Mouse (Mus musculus) adrenal gland, postnatal 14 days (tissue): ENCODE measurements around the gene Cplx1. TPM values are rescaled to one million over a fixed set of nuclear protein-coding genes. Genes with fewer than 3 reads are reported as not detected.
A peak's percentile ranks its signal among the peaks of the same experiment; 100 is the strongest.

ENCODE experiments used
- DNase-seq: peaks from one replicate; pipeline ENCODE4 v3.0.0; 2021; ENCODE audit warnings: mixed read lengths
- long read RNA-seq, 2 experiments: library from polyadenylated mRNA; stranded (forward); transcript quantifications; one replicate each; pipeline ENCODE4 v2.0.0; 2021
- total RNA-seq: library from RNA; stranded (reverse); gene quantifications from 2 replicates; pipeline ENCODE4 v1.2.3, GENCODE M21; 2021

The Cplx1 gene
- 3.9 and 8.3 TPM in 2 replicates for total RNA-seq
- long read RNA-seq, experiment 1, transcript Cplx1-201 (4 exons, 2,189 nt): major isoform, 5 of 9 reads
- long read RNA-seq, experiment 1, partial matches to known transcripts: 0 of 9 reads
- long read RNA-seq, experiment 1, other reads (novel, unspliced or antisense): 4 of 9 reads
- long read RNA-seq, experiment 2, partial matches to known transcripts: 0 of 5 reads
- long read RNA-seq, experiment 2, other reads (novel, unspliced or antisense): 2 of 5 reads

GRCm38 (mm10) chr5:108549489-108550206, at the start of gene Cplx1:
Gene Cplx1, minus strand, starts transcription at chr5:108550024.
- DNase-seq: peak; percentile 84

GRCm38 (mm10) chr5:108581361-108581891, 31.6 kb upstream of the Cplx1 start:
- no peak for DNase-seq

- DNase-seq: peak; percentile 28
Measured at GRCm38 (mm10) chr5:108573054-108573453, 23.2 kb upstream of the Cplx1 start.

- DNase-seq: peak; percentile 68
Measured at GRCm38 (mm10) chr5:108570991-108571390, 21.2 kb upstream of the Cplx1 start.

- DNase-seq: no peak
Measured at GRCm38 (mm10) chr5:108567104-108567503, 17.3 kb upstream of the Cplx1 start.

GRCm38 (mm10) chr5:108566523-108566922, 16.7 kb upstream of the Cplx1 start:
- no peak for DNase-seq

- DNase-seq: no peak
Measured at GRCm38 (mm10) chr5:108565381-108565780, 15.6 kb upstream of the Cplx1 start.

- DNase-seq: peak; percentile 42
Measured at GRCm38 (mm10) chr5:108564346-108564745, 14.5 kb upstream of the Cplx1 start.

- DNase-seq: no peak
Measured at GRCm38 (mm10) chr5:108562483-108562882, 12.7 kb upstream of the Cplx1 start.

GRCm38 (mm10) chr5:108556986-108557385, 7.2 kb upstream of the Cplx1 start:
- DNase-seq: no peak

- no peak for DNase-seq
Measured at GRCm38 (mm10) chr5:108554041-108554440, 4.2 kb upstream of the Cplx1 start.

- DNase-seq: no peak
Measured at GRCm38 (mm10) chr5:108550207-108550594, 377 bp upstream of the Cplx1 start.

GRCm38 (mm10) chr5:108549137-108549488, 711 bp downstream of the Cplx1 start:
- no peak for DNase-seq

GRCm38 (mm10) chr5:108547636-108548035, 2.2 kb downstream of the Cplx1 start:
- DNase-seq: no peak

- DNase-seq: no peak
Measured at GRCm38 (mm10) chr5:108543516-108544291, 6.1 kb downstream of the Cplx1 start.

GRCm38 (mm10) chr5:108534188-108534587, 15.6 kb downstream of the Cplx1 start:
- no peak for DNase-seq

GRCm38 (mm10) chr5:108522597-108522996, 27.2 kb downstream of the Cplx1 start:
- DNase-seq: no peak

- DNase-seq: no peak
Measured at GRCm38 (mm10) chr5:108521896-108522295, 27.9 kb downstream of the Cplx1 start.

- peak; percentile 11 for DNase-seq
Measured at GRCm38 (mm10) chr5:108521016-108521415, 28.8 kb downstream of the Cplx1 start.

- DNase-seq: no peak
Measured at GRCm38 (mm10) chr5:108520153-108520552, 29.7 kb downstream of the Cplx1 start.

- DNase-seq: no peak
Measured at GRCm38 (mm10) chr5:108518951-108519350, 30.9 kb downstream of the Cplx1 start.

- no peak for DNase-seq
Measured at GRCm38 (mm10) chr5:108518106-108518885, 31.5 kb downstream of the Cplx1 start.
